Mouse (Mus musculus): ENCODE measurements around the gene Olig1. TPM values are rescaled to one million over a fixed set of nuclear protein-coding genes. Genes with fewer than 3 reads are reported as not detected.

Gene Olig1
- polyA plus RNA-seq (2017; shearing (Covaris generic)) = not detected

DNA sequence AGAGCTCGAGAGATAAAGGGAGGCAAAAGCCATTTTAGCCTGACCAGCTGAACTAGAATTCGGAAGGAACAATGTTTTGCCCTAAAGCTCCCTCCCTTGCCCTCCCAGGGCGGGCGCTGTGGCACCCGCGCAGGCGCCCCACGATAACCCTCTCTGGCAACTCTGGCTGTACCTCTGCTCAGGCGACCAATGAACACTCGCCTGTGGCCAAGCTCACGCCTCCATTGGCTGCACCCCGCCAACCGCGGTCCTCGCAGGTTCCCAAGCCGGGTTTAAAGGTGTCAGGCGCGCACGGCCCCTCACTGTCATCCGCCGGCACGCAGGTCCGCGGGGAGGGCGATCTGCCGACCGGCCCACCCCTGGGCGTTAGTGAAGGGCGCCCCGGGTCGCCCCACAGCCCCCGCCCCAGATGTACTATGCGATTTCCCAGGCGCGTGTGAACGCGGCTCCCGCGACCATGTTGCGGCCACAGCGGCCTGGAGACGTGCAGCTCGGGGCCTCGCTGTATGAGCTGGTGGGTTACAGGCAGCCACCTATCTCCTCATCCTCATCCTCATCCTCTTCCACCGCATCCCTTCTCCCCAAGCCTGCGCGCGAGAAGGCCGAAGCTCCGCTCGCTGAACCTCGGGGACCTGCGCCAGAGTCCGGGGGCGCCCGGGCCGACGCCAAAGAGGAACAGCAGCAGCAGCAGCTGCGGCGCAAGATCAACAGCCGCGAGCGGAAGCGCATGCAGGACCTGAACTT lies at the start of gene Olig1:
Gene Olig1 (plus strand): TSS at position 305 of the 744 bp plus-strand sequence.

DNA sequence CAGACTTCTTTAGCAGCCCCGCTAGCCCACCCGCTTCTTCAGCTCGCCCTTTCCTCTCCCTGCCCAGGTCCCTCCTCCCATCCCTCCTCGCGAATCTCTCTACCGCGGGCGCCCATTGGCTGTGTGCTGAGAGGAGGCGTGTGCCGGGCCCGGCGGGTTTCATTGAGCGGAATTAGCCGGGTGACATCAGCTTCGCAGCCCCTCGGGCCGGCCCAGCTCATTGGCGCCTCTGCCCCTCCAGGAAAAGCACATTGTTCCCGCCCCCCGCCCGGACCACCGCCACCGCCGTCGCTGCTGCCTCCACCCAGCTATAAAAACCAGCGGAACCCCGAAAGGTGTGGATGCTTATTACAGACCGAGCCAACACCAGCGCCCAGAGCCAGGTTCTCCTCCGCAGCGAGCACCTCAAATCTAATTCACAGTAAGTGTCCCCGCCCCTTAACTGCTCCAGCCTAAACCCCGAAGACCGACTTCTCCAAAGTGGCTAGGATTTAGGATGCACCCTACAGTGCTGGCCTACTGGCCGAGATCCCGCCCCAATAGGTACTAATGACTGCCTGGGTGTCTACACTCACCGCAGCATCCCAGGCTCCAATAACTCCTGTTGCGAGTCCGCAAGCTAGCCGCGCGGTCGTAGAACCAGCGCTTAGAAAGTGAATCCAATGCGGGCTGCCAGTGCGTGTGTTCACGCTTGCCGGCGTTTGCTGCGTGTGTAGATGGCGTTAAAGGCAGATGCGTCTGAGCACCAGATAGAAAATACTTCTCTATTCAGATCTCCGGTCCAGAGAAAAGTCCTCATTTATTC lies 44.1 kb upstream of the Olig1 start, which contains the start of gene Olig2:
Gene Olig2 (plus strand): TSS at position 225 of the 805 bp plus-strand sequence.

Other genes with a start within 250 kb of the Olig1 start
- 97.0 TPM for gene Paxbp1, start 225.2 kb upstream of the Olig1 start, polyA plus RNA-seq (2017; shearing (Covaris generic))
- gene 4932438H23Rik, start 174.7 kb upstream of the Olig1 start, polyA plus RNA-seq (2017; shearing (Covaris generic)) = 0.46 TPM
- gene Olig2, start 44.3 kb upstream of the Olig1 start, polyA plus RNA-seq (2017; shearing (Covaris generic)) = not detected
- 175 TPM for gene Ifnar2, start 103.0 kb downstream of the Olig1 start, polyA plus RNA-seq (2017; shearing (Covaris generic))
- not detected for gene Gm21970, start 121.9 kb downstream of the Olig1 start, polyA plus RNA-seq (2017; shearing (Covaris generic))
- gene Il10rb, start 136.4 kb downstream of the Olig1 start, polyA plus RNA-seq (2017; shearing (Covaris generic)) = 93.1 TPM
- gene Ifnar1, start 215.5 kb downstream of the Olig1 start, polyA plus RNA-seq (2017; shearing (Covaris generic)) = 222 TPM